Mouse (Mus musculus) liver, postnatal 0 days (tissue): ENCODE data around the gene Vegfb.

Experiments used
- CTCF ChIP-seq: sonication (generic); IDR thresholded peaks from 2 replicates; pipeline ENCODE4 v1.5.1; 2016; ENCODE audit warnings: antibody characterized with exemption, low read depth
- EP300 ChIP-seq: IDR thresholded peaks from 2 replicates; pipeline ENCODE4 v1.6.1; 2016; ENCODE audit warnings: antibody characterized with exemption, low read depth, mild to moderate bottlenecking

- TF ChIP-seq CTCF (no peak), EP300 (peak; percentile 70)
Observed at GRCm38 (mm10) chr19:6985951-6986708, 1.3 kb downstream of the Vegfb start.
